Mouse (Mus musculus) hindbrain, embryonic 12.5 days (tissue): ENCODE results near the gene Ptcra. TPM values are rescaled to one million over a fixed set of nuclear protein-coding genes. Genes with fewer than 3 reads are reported as not detected.
"Not testable (repeated sequence)": the region's sequence is repeated elsewhere in the genome, so short reads cannot be mapped to it uniquely, and the experiment has no call there.

ENCODE experiments used
- ATAC-seq: fragments of 200-750 bp; cut with Nextera tagmentation; 2 replicates; pipeline ENCODE4 v1.8.0; 2017; ENCODE audit warnings: moderate TSS enrichment; ENCODE audit not compliant: low FRiP score
- H3K27ac ChIP-seq: fragments of 300-500 bp; sonication (generic); 2 replicates; pipeline ENCODE4 v1.5.1; 2016; ENCODE audit warnings: mild to moderate bottlenecking
- H3K27me3 ChIP-seq: fragments of 300-500 bp; sonication (generic); 2 replicates; pipeline ENCODE4 v1.6.1; 2016; ENCODE audit warnings: mild to moderate bottlenecking
- H3K36me3 ChIP-seq: fragments of 300-500 bp; sonication (generic); 2 replicates; pipeline ENCODE4 v1.6.1; 2016; ENCODE audit warnings: mild to moderate bottlenecking
- H3K4me1 ChIP-seq: fragments of 300-500 bp; sonication (generic); 2 replicates; pipeline ENCODE4 v1.6.1; 2016
- H3K4me2 ChIP-seq: fragments of 300-500 bp; sonication (generic); replicated peaks from 2 replicates; pipeline ENCODE4 v1.6.1; 2016; ENCODE audit warnings: mild to moderate bottlenecking
- H3K4me3 ChIP-seq: fragments of 300-500 bp; sonication (generic); 2 replicates; pipeline ENCODE4 v1.5.1; 2016; ENCODE audit warnings: mild to moderate bottlenecking
- H3K9ac ChIP-seq: fragments of 300-500 bp; sonication (generic); 2 replicates; pipeline ENCODE4 v1.6.1; 2016; ENCODE audit warnings: mild to moderate bottlenecking, moderate library complexity
- H3K9me3 ChIP-seq: fragments of 300-500 bp; sonication (generic); replicated peaks from 2 replicates; pipeline ENCODE4 v1.6.1; 2016; ENCODE audit warnings: mild to moderate bottlenecking
- WGBS: fragments of 180-500 bp; shearing (Covaris S2); methylation state at CpG from one replicate; pipeline ENCODE4 v1.1.7; 2016; 5-methylcytosine and 5-hydroxymethylcytosine counted together
- polyA plus RNA-seq: library from polyadenylated mRNA; unstranded; fragments of >200 nt; fragmentation: Nextera tagmentation; extraction: Ambion mirVana; gene quantifications from 2 replicates; pipeline ENCODE4 v1.2.1, GENCODE M21; 2016

Gene Ptcra
- polyA plus RNA-seq: 0.17 and 0.53 TPM in 2 replicates

- H3K9me3 ChIP-seq: no peaks in the 10 kb centered on the region
- WGBS: 43% methylated on average over 2 of the region's 2 CpGs
- H3K4me3 ChIP-seq: no peak within 1 kb of the TSS
- no peaks in the 10 kb centered on the region for H3K27me3 ChIP-seq
- H3K27ac ChIP-seq: no peak within 1 kb of the TSS
- no peak within 1 kb of the TSS for H3K9ac ChIP-seq
- ATAC-seq: no peak
- H3K4me2 ChIP-seq: no peak within 1 kb of the TSS
- no peaks in the 10 kb centered on the region for H3K4me1 ChIP-seq
- H3K36me3 ChIP-seq: no peaks in the 10 kb centered on the region
Observed at GRCm38 (mm10) chr17:46763544-46763943, at the start of gene Ptcra. Gene Ptcra, minus strand, starts transcription at chr17:46763712.

- Histone ChIP-seq H3K4me3 (no peak overlapping the region), H3K9ac (no peak overlapping the region), H3K36me3 (peaks cover 48% of the 10 kb centered on the region), H3K27me3 (no peaks in the 10 kb centered on the region), H3K4me1 (no peaks in the 10 kb centered on the region), H3K27ac (no peak overlapping the region), H3K4me2 (no peak overlapping the region), H3K9me3 (no peaks in the 10 kb centered on the region)
- no peak for ATAC-seq
- 80% methylated on average over 1 of the region's 1 CpGs for WGBS
Observed at GRCm38 (mm10) chr17:46812442-46812841, 48.9 kb upstream of the Ptcra start.

- H3K9ac ChIP-seq: no peak overlapping the region
- H3K4me2 ChIP-seq: no peak overlapping the region
- H3K27me3 ChIP-seq: no peaks in the 10 kb centered on the region
- no peak overlapping the region for H3K27ac ChIP-seq
- no peaks in the 10 kb centered on the region for H3K9me3 ChIP-seq
- 94% methylated on average over 3 of the region's 3 CpGs for WGBS
- peaks cover 63% of the 10 kb centered on the region for H3K36me3 ChIP-seq
- H3K4me3 ChIP-seq: no peak overlapping the region
- ATAC-seq: no peak
- H3K4me1 ChIP-seq: no peaks in the 10 kb centered on the region
Observed at GRCm38 (mm10) chr17:46810672-46811071, 47.2 kb upstream of the Ptcra start.

- Histone ChIP-seq H3K36me3 (peaks cover 69% of the 10 kb centered on the region), H3K9me3 (no peaks in the 10 kb centered on the region), H3K4me3 (no peak overlapping the region), H3K9ac (no peak overlapping the region), H3K4me2 (no peak overlapping the region), H3K27me3 (no peaks in the 10 kb centered on the region), H3K4me1 (no peaks in the 10 kb centered on the region), H3K27ac (no peak overlapping the region)
- whole genome bisulfite sequencing: 91% methylated on average over 6 of the region's 6 CpGs
- no peak for ATAC-seq
Observed at GRCm38 (mm10) chr17:46809131-46809830, 45.8 kb upstream of the Ptcra start.

- H3K27me3 ChIP-seq: no peaks in the 10 kb centered on the region
- H3K4me2 ChIP-seq: no peak overlapping the region
- no peak overlapping the region for H3K4me3 ChIP-seq
- H3K27ac ChIP-seq: no peak overlapping the region
- H3K9ac ChIP-seq: no peak overlapping the region
- ATAC-seq: no peak
- WGBS: 93% methylated on average over 10 of the region's 10 CpGs
- no peaks in the 10 kb centered on the region for H3K9me3 ChIP-seq
- peaks cover 65% of the 10 kb centered on the region for H3K36me3 ChIP-seq
- H3K4me1 ChIP-seq: no peaks in the 10 kb centered on the region
Observed at GRCm38 (mm10) chr17:46808376-46808775, 44.9 kb upstream of the Ptcra start.

- H3K4me1 ChIP-seq: peaks cover 7% of the 10 kb centered on the region; the same call in 1 of the 2 replicates
- no peak for ATAC-seq
- peaks cover 51% of the 10 kb centered on the region for H3K36me3 ChIP-seq
- H3K4me2 ChIP-seq: no peak overlapping the region
- H3K27ac ChIP-seq: no peak overlapping the region
- H3K9ac ChIP-seq: no peak overlapping the region
- no peak overlapping the region for H3K4me3 ChIP-seq
- no peaks in the 10 kb centered on the region for H3K9me3 ChIP-seq
- WGBS: 88% methylated on average over 6 of the region's 6 CpGs
- H3K27me3 ChIP-seq: no peaks in the 10 kb centered on the region
Observed at GRCm38 (mm10) chr17:46801761-46802160, 38.2 kb upstream of the Ptcra start.

- Histone ChIP-seq H3K4me1 (peaks cover 11% of the 10 kb centered on the region; the same call in 1 of the 2 replicates), H3K27me3 (no peaks in the 10 kb centered on the region), H3K9me3 (no peaks in the 10 kb centered on the region), H3K27ac (no peak overlapping the region), H3K4me3 (no peak overlapping the region), H3K4me2 (no peak overlapping the region), H3K9ac (no peak overlapping the region), H3K36me3 (peaks cover 31% of the 10 kb centered on the region)
- WGBS: 77% methylated on average over 10 of the region's 10 CpGs
- no peak for ATAC-seq
Observed at GRCm38 (mm10) chr17:46799680-46800079, 36.2 kb upstream of the Ptcra start.

GRCm38 (mm10) chr17:46797386-46797785 lies 33.9 kb upstream of the Ptcra start:
- H3K4me3 ChIP-seq: no peak overlapping the region
- WGBS: 51% methylated on average over 4 of the region's 8 CpGs
- no peak for ATAC-seq
- no peaks in the 10 kb centered on the region for H3K27me3 ChIP-seq
- no peaks in the 10 kb centered on the region for H3K9me3 ChIP-seq
- no peak overlapping the region for H3K9ac ChIP-seq
- peaks cover 28% of the 10 kb centered on the region for H3K36me3 ChIP-seq
- no peak overlapping the region for H3K4me2 ChIP-seq
- peaks cover 11% of the 10 kb centered on the region; the same call in 1 of the 2 replicates for H3K4me1 ChIP-seq
- no peak overlapping the region; the same call in 1 of the 2 replicates for H3K27ac ChIP-seq

- Histone ChIP-seq H3K4me1 (peaks cover 11% of the 10 kb centered on the region; the same call in 1 of the 2 replicates), H3K4me2 (no peak overlapping the region), H3K9ac (no peak overlapping the region), H3K27me3 (no peaks in the 10 kb centered on the region), H3K36me3 (peaks cover 28% of the 10 kb centered on the region), H3K4me3 (no peak overlapping the region), H3K9me3 (no peaks in the 10 kb centered on the region), H3K27ac (no peak overlapping the region)
- 78% methylated on average over 4 of the region's 4 CpGs for WGBS
- ATAC-seq: no peak
Observed at GRCm38 (mm10) chr17:46796743-46797142, 33.2 kb upstream of the Ptcra start.

GRCm38 (mm10) chr17:46792963-46793362 lies 29.5 kb upstream of the Ptcra start:
- H3K36me3 ChIP-seq: no peaks in the 10 kb centered on the region
- no peak overlapping the region for H3K9ac ChIP-seq
- no peak for ATAC-seq
- H3K4me2 ChIP-seq: no peak overlapping the region
- peaks cover 11% of the 10 kb centered on the region; the same call in 1 of the 2 replicates for H3K4me1 ChIP-seq
- WGBS: 82% methylated on average over 2 of the region's 2 CpGs
- no peaks in the 10 kb centered on the region for H3K9me3 ChIP-seq
- H3K27ac ChIP-seq: no peak overlapping the region
- no peak overlapping the region for H3K4me3 ChIP-seq
- H3K27me3 ChIP-seq: no peaks in the 10 kb centered on the region

GRCm38 (mm10) chr17:46787974-46788373 lies 24.5 kb upstream of the Ptcra start:
- H3K36me3 ChIP-seq, H3K9ac ChIP-seq, H3K4me3 ChIP-seq, H3K4me1 ChIP-seq, H3K27ac ChIP-seq, H3K9me3 ChIP-seq, H3K4me2 ChIP-seq, H3K27me3 ChIP-seq, ATAC-seq: not testable (repeated sequence)
- WGBS: 58% methylated on average over 2 of the region's 2 CpGs

- Histone ChIP-seq H3K4me2 (no peak overlapping the region), H3K4me1 (no peaks in the 10 kb centered on the region), H3K4me3 (no peak overlapping the region), H3K9me3 (no peaks in the 10 kb centered on the region), H3K9ac (no peak overlapping the region), H3K27ac (no peak overlapping the region), H3K36me3 (no peaks in the 10 kb centered on the region), H3K27me3 (no peaks in the 10 kb centered on the region)
- 90% methylated on average over 5 of the region's 5 CpGs for WGBS
- ATAC-seq: no peak
Observed at GRCm38 (mm10) chr17:46786952-46787351, 23.4 kb upstream of the Ptcra start.

- peaks cover 12% of the 10 kb centered on the region for H3K4me1 ChIP-seq
- H3K27me3 ChIP-seq: no peaks in the 10 kb centered on the region
- no peak overlapping the region for H3K9ac ChIP-seq
- H3K36me3 ChIP-seq: peaks cover 25% of the 10 kb centered on the region
- no peaks in the 10 kb centered on the region for H3K9me3 ChIP-seq
- H3K4me2 ChIP-seq: peak overlapping the region; percentile 63
- 84% methylated on average over 2 of the region's 2 CpGs for WGBS
- peak overlapping the region; percentile 92; the same call in 1 of the 2 replicates for H3K27ac ChIP-seq
- peak overlapping the region; percentile 69 for H3K4me3 ChIP-seq
- ATAC-seq: no peak; the same call in 1 of the 2 replicates
Observed at GRCm38 (mm10) chr17:46783222-46783565, 19.7 kb upstream of the Ptcra start.
